Mouse (Mus musculus) lung, postnatal 0 days (tissue): ENCODE measurements around the gene Pdxdc1.

ENCODE experiments used
- CTCF ChIP-seq: IDR thresholded peaks from 2 replicates; pipeline ENCODE4 v1.5.1; 2016; ENCODE audit warnings: antibody characterized with exemption, mild to moderate bottlenecking
- EP300 ChIP-seq: IDR thresholded peaks from 2 replicates; pipeline ENCODE4 v1.6.1; 2016; ENCODE audit warnings: antibody characterized with exemption, mild to moderate bottlenecking, control low read depth

- TF ChIP-seq CTCF = no peak
- TF ChIP-seq EP300 = no peak
Observed at GRCm38 (mm10) chr16:13944178-13944577, 41.2 kb upstream of the Pdxdc1 start.
